Mouse (Mus musculus): ENCODE results near the gene Rasal3.

Rasal3 gene

DNA sequence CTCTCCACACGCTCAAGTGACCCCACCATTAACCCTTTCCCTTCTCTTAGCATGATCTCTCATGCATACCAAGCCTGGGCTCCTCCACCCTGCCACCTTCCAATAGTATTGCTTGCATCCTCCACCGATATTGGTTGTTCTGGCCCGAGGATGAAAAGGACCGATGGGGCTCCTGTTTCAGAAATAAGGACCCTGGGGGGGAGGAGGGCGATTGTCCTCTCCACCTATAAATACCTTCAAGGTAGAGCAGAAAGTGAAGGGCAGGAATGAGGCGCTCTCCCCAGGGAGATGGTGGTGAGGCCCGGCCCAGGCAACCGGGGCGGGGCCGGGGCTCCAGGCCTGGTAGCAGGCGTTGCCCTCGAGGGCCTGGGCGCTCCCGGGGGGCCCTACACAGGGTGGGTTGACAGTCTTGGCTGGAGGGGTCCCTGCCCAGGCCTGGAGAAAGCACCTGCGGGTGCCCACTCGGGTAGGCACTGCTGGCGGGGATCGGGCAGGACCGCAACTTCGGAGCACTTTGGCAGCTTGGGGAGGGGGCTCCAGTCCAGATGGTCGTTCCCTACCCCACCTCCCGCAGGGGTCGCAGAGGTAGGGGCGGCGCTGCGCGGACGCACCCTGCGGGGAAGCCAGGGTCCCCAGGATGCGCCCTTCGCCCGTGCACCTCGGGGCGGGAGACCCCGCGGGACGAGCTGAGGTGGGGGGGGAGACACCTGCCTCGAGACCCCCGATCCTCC, 14.8 kb downstream of the Rasal3 start:
- DNase-seq (ENCODE audit: low spot score): no peak

DNA sequence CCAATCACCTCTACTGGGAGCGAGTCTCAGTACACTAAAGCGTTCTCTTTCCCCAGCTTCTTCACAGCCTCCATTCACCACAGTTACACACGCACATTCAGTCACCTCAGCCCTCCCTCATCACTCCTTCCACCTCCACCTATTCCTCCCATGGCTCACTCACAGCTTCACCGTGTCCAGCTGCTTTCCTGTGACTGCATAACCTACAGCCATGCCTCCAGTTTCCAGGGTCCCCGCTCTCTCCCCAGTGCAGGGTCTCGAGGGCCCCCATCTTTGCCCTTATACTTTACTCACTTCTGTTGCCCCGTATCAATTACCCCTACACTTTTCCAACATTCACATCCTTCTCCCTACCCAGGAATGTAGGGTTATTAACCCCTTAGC, 15.4 kb downstream of the Rasal3 start:
- DNase-seq (ENCODE audit: low spot score): no peak

DNA sequence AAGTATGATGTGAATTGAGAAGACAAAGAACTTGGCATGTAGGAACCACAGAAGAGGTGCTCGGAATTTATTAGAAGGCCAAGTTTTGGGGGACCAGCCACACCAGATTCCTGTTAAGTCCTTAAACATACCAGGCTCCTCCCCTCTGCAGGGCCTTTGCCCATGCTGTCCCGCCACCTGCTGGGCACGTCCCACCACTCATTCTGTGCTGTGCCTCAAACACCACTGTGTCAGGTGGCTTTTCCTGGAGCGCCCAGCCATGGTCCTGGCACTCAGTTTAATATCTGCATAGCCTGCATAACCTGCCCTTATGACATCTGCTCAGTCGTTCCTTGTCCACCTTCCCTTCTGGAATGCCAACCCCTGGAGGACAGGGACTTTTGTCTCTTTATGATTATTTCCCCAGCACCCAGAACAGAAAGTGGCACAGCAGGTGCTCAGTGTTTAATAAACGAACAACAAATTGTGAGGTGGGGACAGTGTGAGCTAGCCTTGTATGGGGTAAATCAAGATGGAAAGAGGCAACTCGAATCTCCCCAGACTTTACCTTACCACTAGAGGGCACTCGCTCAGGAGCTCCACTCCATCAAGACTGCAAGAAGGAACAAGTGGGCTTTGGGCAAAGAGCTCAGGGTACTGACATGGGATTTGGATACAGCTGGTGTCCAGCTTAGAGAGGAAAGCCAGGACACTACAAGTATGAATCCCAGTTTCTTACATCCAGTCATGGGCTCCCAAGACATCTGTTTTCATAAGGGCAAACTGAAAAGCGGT, 16.5 kb downstream of the Rasal3 start:
- peak; percentile 62 for DNase-seq (ENCODE audit: low spot score)

DNA sequence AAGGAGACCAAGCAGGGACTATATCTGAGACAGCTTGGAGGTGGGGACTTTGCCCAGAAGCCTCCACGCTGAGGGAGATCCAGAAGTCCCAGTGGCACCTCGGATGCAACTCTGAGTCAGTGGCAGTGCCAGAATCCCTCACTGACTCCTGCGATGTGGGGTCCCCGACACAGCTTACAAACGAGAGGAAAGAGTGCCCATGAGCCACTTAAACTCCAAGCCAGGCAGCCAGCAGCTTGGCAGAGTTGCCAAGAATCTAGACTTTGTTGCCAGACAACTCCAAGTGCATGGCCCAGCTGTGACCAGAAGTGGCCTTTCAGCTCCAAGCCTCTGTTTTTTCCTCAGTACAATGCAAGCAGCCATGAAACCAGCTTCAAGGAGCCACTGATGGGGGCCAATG, 19.7 kb downstream of the Rasal3 start:
- peak; percentile 89 for DNase-seq (ENCODE audit: low spot score)

DNA sequence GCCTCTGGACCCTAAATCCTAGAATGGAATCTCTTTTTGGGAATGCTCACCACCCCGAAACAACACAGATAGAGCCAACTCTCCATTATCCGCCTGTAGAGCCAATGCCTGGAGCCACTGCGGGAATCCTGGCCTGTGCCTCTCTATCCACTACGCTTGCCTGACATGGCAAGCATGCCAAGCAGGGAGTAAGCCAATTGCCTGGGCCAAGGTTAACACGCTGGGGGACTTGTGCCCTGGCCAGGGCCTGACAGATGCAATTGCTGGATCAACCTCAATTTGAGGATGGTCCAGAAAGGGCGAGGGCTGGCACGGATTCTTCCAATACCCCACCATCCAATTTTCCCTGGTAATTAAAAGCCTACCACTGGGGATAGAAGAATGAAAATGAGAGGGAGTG, 20.8 kb downstream of the Rasal3 start:
- peak; percentile 80 for DNase-seq (ENCODE audit: low spot score)

DNA sequence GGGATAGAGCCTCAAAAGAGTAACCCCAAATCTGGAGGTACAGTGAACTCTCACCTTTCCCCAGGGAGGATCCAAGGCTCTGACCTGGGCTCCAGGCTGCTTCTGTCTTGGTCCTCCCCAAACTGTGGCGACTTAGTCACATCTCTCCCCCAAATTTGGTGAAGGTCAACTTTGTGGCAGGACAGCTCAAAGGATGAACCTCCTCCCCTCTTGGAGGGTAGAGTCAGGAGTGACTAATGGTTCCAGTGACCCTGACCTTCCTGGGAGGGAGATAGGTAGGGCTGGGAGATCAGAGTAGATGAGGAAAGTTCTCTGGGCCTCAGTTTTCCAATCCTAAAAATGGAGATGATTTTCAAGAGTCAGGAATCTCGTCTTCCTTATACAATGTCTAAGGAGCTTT, 24.6 kb downstream of the Rasal3 start:
- no peak for DNase-seq (ENCODE audit: low spot score)

DNA sequence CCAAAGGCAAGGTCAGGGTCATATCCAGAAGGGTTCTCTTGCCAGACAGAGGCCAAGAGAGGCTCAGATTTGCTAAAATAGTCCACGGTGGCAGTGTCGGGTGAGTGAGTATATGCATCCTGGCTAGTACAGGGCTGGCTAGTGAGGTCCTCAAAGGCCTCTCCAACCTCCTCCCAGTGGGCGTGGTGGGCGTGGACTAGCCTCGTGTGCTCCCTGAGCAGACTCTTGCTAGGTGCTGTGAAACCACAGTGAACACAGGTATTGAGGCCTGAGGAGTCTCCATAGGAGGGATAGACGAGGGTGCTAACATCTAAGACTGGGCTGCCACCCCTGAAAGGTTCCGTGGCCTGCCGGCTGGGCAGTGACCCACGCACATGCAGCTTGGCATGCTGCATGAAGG, 26.2 kb downstream of the Rasal3 start:
- DNase-seq (ENCODE audit: low spot score): no peak

DNA sequence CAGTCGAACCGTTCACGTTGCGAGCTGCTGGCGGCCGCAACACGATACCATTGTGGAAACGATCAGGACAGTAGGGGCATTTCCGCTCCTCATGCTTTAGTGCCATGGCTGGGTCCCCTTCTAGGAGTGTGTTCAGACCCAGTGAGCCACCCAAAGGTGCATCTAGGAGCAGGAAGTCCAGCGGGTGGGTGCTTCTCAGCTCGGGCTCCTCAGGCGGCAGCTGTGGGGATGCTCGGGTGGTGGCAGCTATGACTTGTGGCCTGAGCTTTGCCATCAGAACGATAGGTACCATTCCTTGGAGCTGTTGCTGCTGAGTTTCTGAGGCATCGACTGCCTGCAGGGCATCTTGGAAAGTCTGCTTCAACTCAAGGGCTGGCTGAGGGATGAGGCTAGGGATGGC, 26.9 kb downstream of the Rasal3 start:
- DNase-seq (ENCODE audit: low spot score): no peak

DNA sequence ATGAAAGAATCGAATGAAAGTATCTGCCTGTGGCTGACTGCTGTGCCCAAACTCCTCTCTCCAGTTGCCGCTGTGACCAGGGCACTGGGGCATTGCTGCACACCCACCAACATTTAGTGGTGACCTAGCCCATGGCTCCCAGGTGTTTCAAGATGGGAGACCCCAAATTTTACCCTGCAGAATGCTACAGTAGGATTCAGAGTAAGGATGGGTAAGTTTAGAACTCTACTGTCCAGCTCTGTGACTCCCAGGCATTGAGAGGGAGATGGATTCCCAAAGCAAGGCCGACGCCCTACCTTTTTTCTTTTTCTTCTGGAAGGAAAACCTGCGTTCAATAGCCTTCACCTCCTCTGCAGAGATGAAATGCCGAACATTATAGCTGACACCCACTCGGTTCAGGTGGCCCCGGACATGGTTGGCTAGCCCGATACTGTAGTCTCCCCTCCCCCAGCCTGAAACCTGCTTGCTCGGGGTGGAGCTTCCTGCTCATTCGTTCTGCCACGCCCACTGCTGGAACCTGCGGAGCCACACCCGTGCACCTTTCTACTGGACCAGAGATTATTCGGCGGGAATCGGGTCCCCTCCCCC, 34.3 kb downstream of the Rasal3 start:
- DNase-seq (ENCODE audit: low spot score): no peak

DNA sequence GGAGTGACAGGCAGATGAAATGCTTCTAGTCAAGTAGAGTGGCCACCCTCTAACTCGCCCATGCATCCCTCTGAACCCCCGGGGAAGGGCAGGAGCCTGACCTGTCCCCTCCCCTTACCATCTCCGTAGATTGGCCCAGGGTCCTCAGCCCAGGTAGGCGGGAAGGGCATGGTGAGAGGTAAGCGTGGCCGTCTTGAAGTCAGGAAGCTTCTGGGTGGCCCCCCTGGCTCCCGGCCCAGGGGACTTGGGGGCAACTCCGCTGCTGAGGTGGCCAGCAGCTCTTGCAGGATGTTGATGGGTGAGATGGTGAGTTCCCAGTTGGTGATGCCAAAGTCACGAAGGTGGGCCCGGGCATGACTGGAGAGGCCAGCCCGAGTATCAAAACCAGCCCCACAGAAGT, 35.7 kb downstream of the Rasal3 start:
- DNase-seq (ENCODE audit: low spot score): no peak

DNA sequence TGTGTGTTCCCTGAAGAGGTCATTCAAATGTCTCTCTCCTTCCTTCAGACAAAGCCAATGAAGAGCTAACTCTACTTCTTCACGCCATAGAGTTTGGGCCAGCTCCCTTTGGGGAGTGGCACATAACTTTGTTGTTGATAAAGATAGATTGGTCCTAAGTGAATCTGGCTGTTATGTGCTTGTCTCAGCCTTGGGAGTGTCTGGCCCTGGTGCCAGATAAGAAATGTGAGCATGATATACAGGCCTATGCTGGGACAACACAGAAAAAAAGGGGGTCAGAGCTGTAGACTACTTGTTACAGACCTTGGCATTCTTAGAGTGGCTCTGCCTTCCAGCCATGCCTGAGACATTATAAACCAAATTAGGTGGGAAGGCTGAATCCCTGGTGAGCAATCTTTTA, 38.1 kb downstream of the Rasal3 start:
- no peak for DNase-seq (ENCODE audit: low spot score)

DNA sequence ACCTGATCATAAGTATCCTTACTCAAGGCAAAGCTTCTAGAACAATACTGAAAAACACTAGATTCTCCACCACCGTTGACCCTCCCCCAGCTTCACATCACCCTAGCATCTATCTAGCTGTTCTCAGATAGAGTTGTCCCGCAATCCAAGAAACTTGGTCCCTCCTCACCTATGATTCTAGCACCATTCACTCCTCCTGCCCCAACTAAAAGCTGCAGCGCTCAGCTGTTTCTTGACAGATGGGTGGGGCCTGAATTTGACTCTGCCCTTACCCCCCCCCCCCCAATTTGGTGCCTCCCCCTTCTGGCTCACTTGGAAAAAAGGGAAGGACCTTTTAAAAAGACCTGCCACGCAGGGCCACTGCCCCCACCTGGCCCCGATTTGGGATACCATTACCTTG, 38.5 kb downstream of the Rasal3 start:
- no peak for DNase-seq (ENCODE audit: low spot score)

DNA sequence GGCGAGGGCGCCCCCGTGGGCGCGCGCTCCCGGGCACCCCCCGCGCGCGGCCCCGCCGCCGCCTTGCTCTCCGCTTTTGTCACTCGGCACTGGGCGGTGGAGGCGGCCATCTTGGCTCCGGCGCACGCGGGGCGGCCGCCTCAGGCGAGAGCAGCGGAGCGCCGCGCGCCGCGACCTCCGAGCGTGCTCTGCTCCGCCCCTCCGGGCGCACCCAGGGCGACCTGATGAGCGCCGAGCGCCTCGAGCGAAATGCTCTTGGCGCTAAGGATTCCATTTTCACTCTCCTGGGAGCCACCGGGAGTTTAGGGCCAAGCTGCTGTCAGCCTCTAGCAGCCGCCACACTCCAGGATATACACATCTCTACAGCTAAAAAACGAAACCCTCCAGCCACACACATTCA, 39.1 kb downstream of the Rasal3 start:
- DNase-seq (ENCODE audit: low spot score): peak; percentile 93

DNA sequence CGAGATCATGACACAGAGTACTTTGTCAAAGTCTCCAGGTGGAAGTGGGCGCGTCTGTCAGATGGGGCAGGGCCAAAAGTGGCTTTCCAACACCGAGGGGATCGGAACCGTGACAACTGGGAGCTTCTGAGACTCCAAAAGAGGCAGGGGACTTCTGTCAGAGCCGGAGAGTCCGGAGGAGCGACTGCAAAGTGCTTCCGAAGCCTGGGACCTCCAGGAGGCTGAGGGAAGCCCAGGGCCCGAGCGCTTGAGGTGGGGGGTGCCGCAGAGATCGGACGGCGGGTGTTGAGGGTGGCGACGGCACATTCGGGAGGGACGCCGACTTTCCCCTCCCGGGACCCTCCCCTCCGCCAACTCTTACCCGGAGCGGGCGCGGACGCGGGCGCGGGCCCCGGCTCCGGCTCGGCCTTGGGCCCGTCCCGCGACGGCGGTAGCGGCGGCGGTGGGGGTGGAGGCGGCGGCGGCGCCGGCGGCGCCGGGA, 39.5 kb downstream of the Rasal3 start:
- no peak for DNase-seq (ENCODE audit: low spot score)

DNA sequence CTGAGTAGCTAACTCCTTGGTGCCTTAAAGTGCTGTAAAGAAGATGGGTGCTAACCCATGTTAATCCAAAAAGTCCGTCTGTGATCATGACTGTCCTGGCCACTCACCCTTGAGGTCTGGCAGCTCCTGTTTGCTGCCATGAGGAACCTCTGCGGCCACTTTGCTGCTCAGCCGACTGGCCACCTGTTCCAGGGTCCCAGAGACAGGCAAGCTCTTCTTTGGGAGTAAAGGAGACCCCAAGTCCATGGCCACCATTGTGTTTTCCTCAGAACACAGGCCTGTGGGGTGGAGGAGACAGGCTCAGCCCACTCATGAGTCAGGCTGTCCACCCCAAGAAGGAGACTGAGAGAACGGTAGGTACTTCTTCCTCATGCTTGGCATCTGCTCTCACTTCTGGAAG, 40.7 kb downstream of the Rasal3 start:
- DNase-seq (ENCODE audit: low spot score): no peak

DNA sequence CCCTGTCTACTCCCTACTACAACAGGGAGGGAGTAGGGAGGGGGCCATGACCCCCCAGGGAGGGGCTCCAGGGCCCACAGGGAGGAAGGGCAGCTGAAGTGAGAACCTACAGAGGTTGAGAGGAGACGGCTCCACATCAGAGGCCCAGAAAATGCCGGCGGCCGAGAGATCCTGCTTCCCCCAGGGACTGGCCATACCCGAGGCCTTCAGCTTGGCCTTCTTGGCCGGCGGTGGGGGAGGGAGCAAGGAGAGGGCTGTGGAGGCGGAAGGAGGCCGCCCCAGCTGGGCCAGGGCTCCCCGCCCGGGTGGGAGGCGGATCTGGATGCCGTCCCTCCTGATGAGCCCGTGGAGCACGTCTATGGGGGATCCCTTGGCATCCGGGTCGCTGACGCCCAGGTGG, 43.5 kb downstream of the Rasal3 start:
- DNase-seq (ENCODE audit: low spot score): no peak

DNA sequence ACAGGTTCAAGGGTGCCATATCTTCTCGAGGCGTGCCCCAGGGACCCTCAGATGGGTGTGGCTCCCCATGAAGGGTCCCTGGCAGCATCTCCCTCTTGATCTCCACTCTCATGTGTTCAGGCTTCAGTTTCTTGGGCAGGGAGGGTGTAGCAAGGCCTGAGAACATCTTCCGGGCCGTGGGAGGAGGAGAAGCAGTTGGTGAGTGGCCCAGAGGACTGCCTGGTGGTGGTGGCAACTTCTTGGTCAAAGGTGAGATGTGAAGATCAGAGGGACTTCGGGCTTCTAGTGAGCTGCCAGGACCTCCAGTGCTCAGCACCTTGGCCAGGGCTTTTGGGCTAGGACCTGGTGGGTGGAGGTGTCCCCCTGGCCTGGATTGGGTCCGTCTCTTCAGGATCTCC, 44.4 kb downstream of the Rasal3 start:
- no peak for DNase-seq (ENCODE audit: low spot score)

DNA sequence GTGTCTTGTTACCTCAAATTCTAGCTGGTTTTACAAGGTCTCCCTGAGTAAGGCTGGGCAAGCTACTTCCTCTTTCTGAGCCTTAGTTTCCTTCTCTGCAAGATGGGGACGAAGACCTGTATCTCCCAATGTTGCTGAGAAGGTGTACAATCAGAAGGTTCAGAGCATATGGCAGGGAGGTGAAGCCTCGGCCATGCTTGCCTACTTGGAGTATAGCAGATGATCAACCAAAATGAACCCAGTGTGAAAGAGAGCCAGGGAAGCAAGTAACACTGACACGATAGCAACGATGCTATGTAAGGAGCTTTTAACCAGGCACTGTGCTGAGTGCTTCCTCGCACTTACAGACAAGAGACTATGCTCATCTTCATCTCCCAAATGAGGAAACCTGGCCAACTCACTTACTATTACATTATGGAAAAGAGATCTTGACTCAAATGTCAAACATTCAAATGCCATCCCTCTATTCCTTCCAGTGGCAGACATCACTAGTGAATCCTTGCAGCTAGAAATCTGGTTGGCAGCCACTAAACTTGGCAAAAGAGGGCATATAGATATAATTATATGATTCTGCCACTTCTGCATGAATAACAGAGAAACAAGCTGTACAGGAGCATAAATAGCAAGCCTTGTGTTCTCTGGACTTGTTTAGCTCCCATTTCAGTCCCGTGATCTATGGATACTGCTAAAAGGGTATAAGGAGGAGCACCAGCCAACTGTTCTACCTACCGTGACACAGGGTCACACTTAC, 45.0 kb downstream of the Rasal3 start:
- no peak for DNase-seq (ENCODE audit: low spot score)

DNA sequence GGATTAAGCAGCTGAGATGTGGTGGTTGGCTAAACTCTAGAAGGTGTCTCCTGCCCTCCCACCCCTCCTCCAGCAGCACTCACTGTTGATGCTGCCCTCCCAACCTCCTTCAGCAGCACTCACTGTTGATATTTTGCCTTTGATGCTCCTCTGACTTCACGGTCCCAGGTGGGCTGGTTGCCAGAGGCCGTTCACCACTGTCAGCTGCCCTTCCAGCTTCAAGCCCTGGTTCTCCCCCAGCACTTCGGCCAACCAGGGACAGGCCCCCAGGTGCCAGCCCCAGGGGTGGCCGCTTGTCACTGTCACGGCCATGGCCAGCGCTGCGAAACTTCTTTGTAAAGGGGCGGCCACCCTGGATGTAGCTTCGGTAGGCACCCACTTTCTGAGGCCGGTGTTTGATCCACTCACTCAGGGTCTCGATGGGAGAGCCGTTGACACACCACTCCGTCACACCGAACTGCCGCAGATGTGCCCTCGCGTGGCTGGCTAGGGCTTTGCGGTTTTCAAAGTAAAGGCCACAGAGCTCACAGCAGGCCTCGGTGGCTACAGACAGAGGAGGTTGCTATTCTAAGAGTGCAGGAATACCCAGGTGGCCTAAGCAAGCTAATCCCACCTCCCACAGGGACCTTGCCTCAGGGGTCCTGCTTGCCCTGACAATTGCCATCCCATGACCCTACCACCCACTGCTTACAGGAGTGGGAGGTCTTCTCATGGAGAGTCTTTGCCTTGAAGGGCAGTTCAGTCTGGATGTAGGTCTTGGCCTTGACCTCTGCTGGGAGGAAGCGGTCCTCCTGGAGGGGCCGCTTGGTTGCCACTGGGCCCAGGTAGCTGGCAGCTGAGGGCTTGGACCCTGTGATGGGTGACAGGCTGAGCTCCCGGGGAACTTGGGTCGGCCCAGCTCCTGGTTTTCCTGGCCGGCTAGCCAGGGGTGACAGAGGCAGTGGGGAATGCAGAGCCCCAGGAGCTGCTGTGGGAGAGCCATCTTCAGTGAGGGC, 46.3 kb downstream of the Rasal3 start:
- DNase-seq (ENCODE audit: low spot score): no peak

DNA sequence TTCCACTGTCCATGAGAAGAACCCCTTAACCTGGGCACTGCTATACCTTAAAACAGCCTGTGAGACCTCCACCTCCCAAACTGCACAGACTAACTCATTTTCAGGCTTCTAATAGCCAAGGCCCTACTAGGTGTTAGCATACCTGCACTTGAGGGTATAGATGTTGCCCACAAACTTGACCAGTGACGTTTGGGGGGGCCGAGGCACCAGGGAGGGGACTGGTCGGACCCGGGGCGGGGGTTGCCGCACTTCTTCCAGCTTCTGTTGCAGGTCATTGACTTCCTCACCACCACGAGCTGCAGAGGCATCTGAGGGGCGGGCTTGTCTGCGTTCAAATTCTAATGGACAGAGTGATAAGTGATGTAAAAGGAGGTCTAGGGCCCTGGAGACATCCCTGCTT, 47.1 kb downstream of the Rasal3 start:
- no peak for DNase-seq (ENCODE audit: low spot score)

DNA sequence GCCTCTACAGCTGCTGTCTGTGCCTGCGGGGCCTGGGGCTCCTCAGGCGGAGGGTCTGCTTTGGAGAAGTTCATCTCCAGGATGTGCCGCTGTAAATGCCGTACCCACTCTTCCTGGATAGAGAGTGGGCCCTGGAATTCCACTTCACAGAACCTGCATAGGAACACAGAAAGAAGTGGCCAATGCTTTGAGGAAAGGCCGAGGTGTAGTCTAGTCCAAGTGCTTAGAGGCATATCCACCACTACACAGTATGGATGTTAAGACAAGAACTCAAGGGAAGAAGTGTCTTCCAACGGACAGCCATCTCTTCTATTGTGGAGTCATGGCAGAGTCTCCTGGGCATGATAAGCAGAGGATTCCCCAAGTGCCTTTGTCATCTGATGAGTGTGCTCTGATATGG, 48.4 kb downstream of the Rasal3 start:
- DNase-seq (ENCODE audit: low spot score): no peak

Measured in adipocyte (in vitro differentiated cells).